Mouse (Mus musculus) forebrain, embryonic 14.5 days (tissue): Measurements from ENCODE around the gene 2310007B03Rik. TPM values are rescaled to one million over a fixed set of nuclear protein-coding genes. Genes with fewer than 3 reads are reported as not detected.
"Not testable (repeated sequence)": the region's sequence is repeated elsewhere in the genome, so short reads cannot be mapped to it uniquely, and the experiment has no call there.

ENCODE experiments used
- ATAC-seq: fragments of 200-750 bp; cut with Nextera tagmentation; 2 replicates; pipeline ENCODE4 v1.8.0; 2017; ENCODE audit warnings: mild to moderate bottlenecking, moderate library complexity
- DNase-seq: peaks from one replicate; pipeline ENCODE4 v3.0.0-alpha.2; 2015; ENCODE audit warnings: low spot score
- H3K27ac ChIP-seq: fragments of 300-500 bp; sonication (generic); 2 replicates; pipeline ENCODE4 v1.5.1; 2014; ENCODE audit warnings: low read depth, mild to moderate bottlenecking, control low read depth, low read length, moderate library complexity
- H3K27me3 ChIP-seq: fragments of 300-500 bp; sonication (generic); replicated peaks from 2 replicates; pipeline ENCODE4 v1.6.1; 2014; ENCODE audit warnings: low read length, control low read depth, mixed read lengths; ENCODE audit not compliant: control insufficient read depth, insufficient read depth
- H3K36me3 ChIP-seq: fragments of 300-500 bp; sonication (generic); 2 replicates; pipeline ENCODE4 v1.6.1; 2014; ENCODE audit warnings: low read length, control low read depth; ENCODE audit not compliant: control insufficient read depth, insufficient read depth
- H3K4me1 ChIP-seq: fragments of 300-500 bp; sonication (generic); 2 replicates; pipeline ENCODE4 v1.6.1; 2014; ENCODE audit warnings: antibody characterized with exemption, low read length, control low read depth; ENCODE audit not compliant: control insufficient read depth, insufficient read depth
- H3K4me2 ChIP-seq: fragments of 300-500 bp; sonication (generic); 2 replicates; pipeline ENCODE4 v1.6.1; 2014; ENCODE audit warnings: mild to moderate bottlenecking, control low read depth, low read length
- H3K4me3 ChIP-seq: fragments of 300-500 bp; sonication (generic); 2 replicates; pipeline ENCODE4 v1.5.1; 2014; ENCODE audit warnings: low read depth, low read length, control low read depth
- H3K9ac ChIP-seq: fragments of 300-500 bp; sonication (generic); 2 replicates; pipeline ENCODE4 v1.6.1; 2014; ENCODE audit warnings: mild to moderate bottlenecking, low read length, control low read depth, moderate library complexity
- H3K9me3 ChIP-seq: fragments of 300-500 bp; sonication (generic); replicated peaks from 2 replicates; pipeline ENCODE4 v1.6.1; 2016; ENCODE audit warnings: low read length, control low read depth, mixed read lengths; ENCODE audit not compliant: control insufficient read depth
- WGBS: fragments of 180-500 bp; shearing (Covaris S2); extraction: QIAGEN DNeasy Blood & Tissue Kit; methylation state at CpG from one replicate; pipeline ENCODE4 v1.1.7; 2014; 5-methylcytosine and 5-hydroxymethylcytosine counted together
- polyA plus RNA-seq: library from polyadenylated mRNA; unstranded; fragments of >200 nt; fragmentation: Nextera tagmentation; extraction: Ambion mirVana; gene quantifications from 2 replicates; pipeline ENCODE4 v1.2.1, GENCODE M21; 2014

Gene 2310007B03Rik
- polyA plus RNA-seq: 0.10 and 0.19 TPM in 2 replicates

- Histone ChIP-seq H3K27ac (no peak within 1 kb of the TSS), H3K4me2 (no peak within 1 kb of the TSS), H3K9me3 (no peaks in the 10 kb centered on the region), H3K27me3 (no peaks in the 10 kb centered on the region), H3K9ac (no peak within 1 kb of the TSS), H3K36me3 (no peaks in the 10 kb centered on the region), H3K4me3 (no peak within 1 kb of the TSS), H3K4me1 (no peaks in the 10 kb centered on the region)
- DNase-seq (no peak), ATAC-seq (no peak)
- 83% methylated on average over 8 of the region's 8 CpGs for WGBS
Measured at GRCm38 (mm10) chr1:93160501-93161133, at the start of gene 2310007B03Rik. 2310007B03Rik (minus strand) TSS chr1:93160948.

GRCm38 (mm10) chr1:93210213-93210641 is 49.5 kb upstream of the 2310007B03Rik start:
- no peak overlapping the region for H3K4me2 ChIP-seq
- peak; percentile 76 for DNase-seq
- no peak overlapping the region for H3K4me3 ChIP-seq
- peaks cover 16% of the 10 kb centered on the region for H3K4me1 ChIP-seq
- H3K27me3 ChIP-seq: no peaks in the 10 kb centered on the region
- no peaks in the 10 kb centered on the region for H3K36me3 ChIP-seq
- 29% methylated on average over 9 of the region's 9 CpGs for WGBS
- no peak overlapping the region for H3K9ac ChIP-seq
- ATAC-seq: peak; percentile 83
- H3K9me3 ChIP-seq: no peaks in the 10 kb centered on the region
- H3K27ac ChIP-seq: peak overlapping the region; percentile 17; the same call in 1 of the 2 replicates

DNA sequence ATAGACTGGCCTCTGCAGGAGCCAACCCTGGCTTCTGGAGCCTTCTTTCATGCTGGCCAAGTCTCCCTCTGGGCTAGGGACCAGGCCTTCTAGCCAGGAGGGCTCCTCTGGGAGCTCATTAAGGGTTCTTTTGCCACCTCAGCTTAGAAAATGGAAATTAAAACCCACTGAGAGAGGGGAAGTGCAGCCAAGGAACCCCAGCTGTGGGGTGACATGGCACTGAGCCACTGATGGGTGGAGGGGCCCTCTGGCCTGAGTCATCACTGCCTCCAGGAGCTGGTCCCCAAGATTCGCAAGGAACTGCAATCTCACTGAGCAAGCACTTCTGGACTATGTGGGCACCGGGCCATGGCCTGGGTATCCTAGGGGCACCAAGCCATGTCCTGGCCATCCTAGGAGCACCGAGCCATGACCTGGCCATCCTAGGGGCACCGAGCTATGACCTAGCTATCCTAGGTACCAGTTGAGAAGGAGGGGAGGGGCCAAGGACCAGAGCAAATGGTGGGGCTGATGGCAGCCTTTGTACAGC is 46.9 kb upstream of the 2310007B03Rik start:
- WGBS: 94% methylated on average over 4 of the region's 4 CpGs
- no peak overlapping the region for H3K9ac ChIP-seq

DNA sequence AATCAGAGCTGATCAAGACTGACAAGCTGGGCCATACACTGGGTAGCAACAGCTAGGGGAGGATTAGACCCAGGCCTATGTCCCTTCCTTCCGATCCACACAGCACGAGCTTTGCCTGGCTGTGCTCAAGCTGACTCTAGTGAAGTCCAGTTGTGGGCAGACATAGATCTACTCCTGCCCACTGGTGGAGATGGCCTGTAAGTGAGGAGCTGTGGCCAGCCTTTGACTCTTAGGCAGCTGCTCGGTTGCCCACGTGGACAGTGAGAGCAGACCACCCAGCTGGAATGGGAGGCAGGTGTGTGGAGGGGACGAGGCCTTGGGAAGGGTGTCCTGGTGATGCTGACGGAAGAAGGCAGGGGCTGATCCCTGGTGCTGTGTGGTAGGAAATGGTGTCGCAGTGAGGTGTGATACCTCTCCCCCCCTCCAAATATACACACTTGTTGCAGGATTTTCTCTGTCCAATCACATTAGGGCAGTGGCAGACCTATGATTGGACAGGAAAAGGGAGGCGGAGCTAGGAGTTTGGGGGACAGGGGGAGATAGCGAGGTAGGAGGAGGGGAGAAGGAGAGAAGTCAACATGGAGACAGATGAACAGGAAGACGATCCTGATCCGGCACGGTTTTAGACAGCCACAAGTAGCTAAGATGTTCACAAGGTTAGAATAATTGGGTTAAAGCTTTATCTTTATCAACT is 45.7 kb upstream of the 2310007B03Rik start:
- no peaks in the 10 kb centered on the region for H3K27me3 ChIP-seq
- H3K9ac ChIP-seq: no peak overlapping the region
- no peak overlapping the region for H3K4me2 ChIP-seq
- DNase-seq: no peak
- 58% methylated on average over 12 of the region's 12 CpGs for WGBS
- H3K4me3 ChIP-seq: no peak overlapping the region
- H3K9me3 ChIP-seq: no peaks in the 10 kb centered on the region
- H3K4me1 ChIP-seq: peaks cover 13% of the 10 kb centered on the region
- H3K27ac ChIP-seq: no peak overlapping the region
- no peaks in the 10 kb centered on the region for H3K36me3 ChIP-seq
- ATAC-seq: no peak

More for the DNA sequence above, 46.9 kb upstream of the 2310007B03Rik start:
- no peaks in the 10 kb centered on the region for H3K36me3 ChIP-seq
- H3K27me3 ChIP-seq: no peaks in the 10 kb centered on the region
- DNase-seq (no peak), ATAC-seq (no peak)
- no peak overlapping the region for H3K4me2 ChIP-seq
- H3K9me3 ChIP-seq: no peaks in the 10 kb centered on the region
- peaks cover 16% of the 10 kb centered on the region for H3K4me1 ChIP-seq
- H3K4me3 ChIP-seq: no peak overlapping the region
- no peak overlapping the region for H3K27ac ChIP-seq

DNA sequence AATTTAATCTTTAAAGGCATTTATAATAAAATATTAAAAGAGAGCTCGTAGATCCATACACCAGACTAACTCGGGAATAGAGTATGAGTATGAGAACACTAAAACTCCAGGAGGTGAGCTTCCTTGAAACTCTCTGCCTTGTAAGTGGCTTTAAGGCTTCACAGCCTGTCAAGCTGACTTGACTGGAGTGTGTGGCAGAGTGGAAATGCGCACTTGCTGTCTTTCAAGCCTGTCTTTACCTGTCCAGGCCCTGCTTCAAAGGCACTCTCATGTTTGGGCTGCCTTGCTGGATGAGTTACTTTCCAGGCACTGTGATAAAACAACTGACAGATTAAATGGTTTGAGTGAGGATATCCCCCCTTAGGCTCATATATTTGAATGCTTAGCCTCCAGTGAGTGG is 37.2 kb upstream of the 2310007B03Rik start:
- Histone ChIP-seq H3K27ac (no peak overlapping the region), H3K36me3 (no peaks in the 10 kb centered on the region), H3K4me3 (no peak overlapping the region), H3K27me3 (no peaks in the 10 kb centered on the region), H3K4me1 (no peaks in the 10 kb centered on the region), H3K9ac (no peak overlapping the region), H3K4me2 (no peak overlapping the region), H3K9me3 (no peaks in the 10 kb centered on the region)
- 84% methylated on average over 3 of the region's 3 CpGs for WGBS
- DNase-seq: no peak
- ATAC-seq: no peak

DNA sequence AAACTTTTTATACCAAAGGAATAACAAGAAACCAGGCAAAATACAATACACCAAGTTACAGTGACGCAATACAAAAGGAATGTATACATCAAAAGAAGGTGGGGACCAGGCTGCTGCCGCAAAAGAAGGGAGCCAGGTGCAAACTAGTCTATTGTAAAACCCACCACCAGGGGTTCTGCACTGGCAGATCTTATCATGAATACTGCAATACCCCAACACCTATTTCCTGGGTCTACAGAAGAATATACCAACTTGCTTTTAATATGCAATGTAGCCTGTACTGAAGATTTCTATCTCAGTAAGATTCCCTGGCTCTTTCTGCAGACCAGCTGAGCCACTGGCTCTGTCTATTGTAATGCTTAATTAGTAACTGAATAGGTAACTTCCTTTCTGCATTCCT is 36.7 kb upstream of the 2310007B03Rik start:
- not testable (repeated sequence) for H3K4me1 ChIP-seq, ATAC-seq, H3K9me3 ChIP-seq, DNase-seq, H3K4me3 ChIP-seq, H3K36me3 ChIP-seq, H3K4me2 ChIP-seq, H3K27me3 ChIP-seq, H3K9ac ChIP-seq, H3K27ac ChIP-seq
- WGBS: 92% methylated on average over 2 of the region's 2 CpGs

DNA sequence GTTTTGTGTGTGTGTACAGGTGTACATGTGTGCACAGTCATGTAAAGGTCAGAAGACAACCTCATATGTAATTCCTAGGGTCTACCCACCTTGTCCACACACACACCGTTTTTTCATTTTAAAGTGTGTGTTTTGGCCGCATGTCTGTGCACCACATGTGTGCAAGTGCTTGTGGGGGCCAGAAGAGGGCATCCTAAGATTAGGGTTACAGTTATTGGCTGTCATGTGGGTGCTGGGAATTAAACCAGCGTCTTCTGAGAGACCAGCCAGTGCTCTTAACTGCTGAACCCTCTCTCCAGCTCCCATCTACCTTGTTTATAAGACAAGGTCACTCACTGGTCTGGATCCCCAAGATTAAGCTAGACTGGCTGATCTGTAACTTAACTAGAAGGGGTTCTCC is 34.2 kb upstream of the 2310007B03Rik start:
- Histone ChIP-seq H3K4me2 (no peak overlapping the region), H3K4me3 (no peak overlapping the region), H3K36me3 (no peaks in the 10 kb centered on the region), H3K27ac (no peak overlapping the region), H3K4me1 (no peaks in the 10 kb centered on the region), H3K9ac (no peak overlapping the region), H3K9me3 (no peaks in the 10 kb centered on the region), H3K27me3 (0 out of 2 replicates have a peak, but pooled peaks cover 5% of the 10 kb centered on the region)
- ATAC-seq (no peak), DNase-seq (no peak)
- WGBS: 87% methylated on average over 3 of the region's 3 CpGs

DNA sequence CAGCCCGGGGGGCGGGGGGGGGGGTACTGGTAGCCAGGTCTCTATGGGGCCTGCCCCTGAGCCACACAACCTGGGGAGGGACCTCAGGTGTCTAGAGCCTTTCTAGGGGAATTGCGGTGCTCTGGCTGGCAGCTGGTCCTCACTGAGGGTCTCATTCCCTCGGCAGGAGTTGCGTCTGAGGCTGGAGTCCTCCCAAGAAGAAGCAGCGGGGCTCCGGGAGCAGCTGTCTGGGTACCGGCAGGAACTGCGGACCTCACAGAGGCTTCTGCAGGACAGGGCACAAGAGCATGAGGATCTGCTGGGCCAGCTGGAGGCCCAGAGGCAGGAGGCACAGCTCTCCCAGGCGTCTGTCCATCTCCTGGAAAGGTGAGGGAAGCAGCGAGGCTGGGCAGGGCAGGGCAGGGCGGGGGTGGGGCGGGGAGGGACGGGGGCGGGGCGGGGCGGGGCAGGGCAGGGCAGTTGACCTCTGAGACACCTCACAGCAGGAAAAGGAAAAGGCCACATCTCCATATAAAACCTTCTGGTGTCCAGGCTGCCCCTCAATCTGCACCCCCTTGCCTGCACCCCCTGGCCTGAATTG is 30.1 kb upstream of the 2310007B03Rik start:
- ATAC-seq (no peak), DNase-seq (no peak)
- Histone ChIP-seq H3K27me3 (0 out of 2 replicates have a peak, but pooled peaks cover 5% of the 10 kb centered on the region), H3K4me1 (no peaks in the 10 kb centered on the region), H3K9me3 (no peaks in the 10 kb centered on the region), H3K9ac (no peak overlapping the region), H3K36me3 (no peaks in the 10 kb centered on the region), H3K27ac (no peak overlapping the region), H3K4me3 (no peak overlapping the region), H3K4me2 (no peak overlapping the region)
- WGBS: 6% methylated on average over 9 of the region's 17 CpGs
